ENCODE assay signal across 26 mouse cellular contexts in genomic region chr1:132141753-132142152, GRCm38 (mm10). TPM values are rescaled to one million over a fixed set of nuclear protein-coding genes. Genes with fewer than 3 reads are reported as not detected.
DNase-seq lines count a peak whose midpoint lies in the region; ATAC-seq and TF ChIP-seq lines count a peak whose summit lies in the region.
"Had no signal": no experiment of that assay in that cellular context is flagged by ENCODE, and none has a peak within 500 bp of the region (broad histone marks: within the 10 kb centered on the region; RNA-seq: fewer than 3 reads in every experiment).

No protein-coding gene starts in this region.

- H3K9ac ChIP-seq in liver, adult 2 months (ENCODE audit: low read depth, low read length): no peak overlapping the region
- no peak overlapping the region for H3K9ac ChIP-seq in liver, embryonic 13.5 days
- H3K9ac ChIP-seq in liver, embryonic 16.5 days (ENCODE audit: low read depth, low read length): no peak overlapping the region
- H3K9ac ChIP-seq: embryonic facial prominence, embryonic 12.5 days; embryonic facial prominence, embryonic 15.5 days; forebrain, postnatal 0 days; heart, embryonic 12.5 days; heart, embryonic 15.5 days; hindbrain, embryonic 14.5 days had no signal

- peak; percentile 48 for ATAC-seq in liver, embryonic 13.5 days (ENCODE audit: low read depth)
- ATAC-seq in liver, embryonic 16.5 days (ENCODE audit: low read depth): peak; percentile 78
- ATAC-seq: CD4-positive, CD25-positive, alpha-beta regulatory T cell, adult 4 months; forebrain, embryonic 14.5 days; forebrain, postnatal 0 days; hindbrain, postnatal 0 days; inflammation-experienced regulatory T-cells, adult 6 months had no signal

- H3K9me3 ChIP-seq in liver, embryonic 13.5 days (replicated peaks): no peaks in the 10 kb centered on the region
- H3K9me3 ChIP-seq in liver, embryonic 16.5 days (replicated peaks; ENCODE audit: control insufficient read depth, low read length): no peaks in the 10 kb centered on the region
- H3K9me3 ChIP-seq in embryonic facial prominence, embryonic 10.5 days: no peaks in the 10 kb centered on the region
- H3K9me3 ChIP-seq: embryonic facial prominence, embryonic 12.5 days; embryonic facial prominence, embryonic 15.5 days; heart, embryonic 12.5 days; heart, embryonic 15.5 days had no signal

- no peaks in the 10 kb centered on the region for H3K36me3 ChIP-seq in liver, adult 2 months (ENCODE audit: control insufficient read depth, insufficient read depth, low read length)
- H3K36me3 ChIP-seq in liver, embryonic 13.5 days: no peaks in the 10 kb centered on the region
- H3K36me3 ChIP-seq in liver, embryonic 16.5 days (ENCODE audit: control insufficient read depth, insufficient read depth): no peaks in the 10 kb centered on the region
- H3K36me3 ChIP-seq in embryonic facial prominence, embryonic 10.5 days (replicated peaks): no peaks in the 10 kb centered on the region
- H3K36me3 ChIP-seq: embryonic facial prominence, embryonic 12.5 days; embryonic facial prominence, embryonic 15.5 days; heart, embryonic 12.5 days; heart, embryonic 15.5 days had no signal

- H3K4me3 ChIP-seq in liver, adult 2 months (ENCODE audit: insufficient read depth, low read depth, low read length): no peak overlapping the region
- no peak overlapping the region for H3K4me3 ChIP-seq in liver, embryonic 13.5 days (replicated peaks)
- no peak overlapping the region for H3K4me3 ChIP-seq in liver, embryonic 16.5 days (ENCODE audit: low read depth, low read length)
- no peak overlapping the region for H3K4me3 ChIP-seq in embryonic facial prominence, embryonic 10.5 days
- H3K4me3 ChIP-seq: embryonic facial prominence, embryonic 12.5 days; embryonic facial prominence, embryonic 15.5 days; heart, embryonic 12.5 days; heart, embryonic 15.5 days had no signal

- no peaks in the 10 kb centered on the region for H3K27me3 ChIP-seq in liver, adult 2 months (ENCODE audit: control insufficient read depth, insufficient read depth, low read length)
- H3K27me3 ChIP-seq in liver, embryonic 13.5 days: peaks cover 33% of the 10 kb centered on the region
- H3K27me3 ChIP-seq in liver, embryonic 16.5 days (ENCODE audit: control insufficient read depth, insufficient read depth, low read depth, low read length): peaks cover 21% of the 10 kb centered on the region
- peaks cover 57% of the 10 kb centered on the region for H3K27me3 ChIP-seq in embryonic facial prominence, embryonic 10.5 days (replicated peaks; ENCODE audit: low read depth, poor library complexity, severe bottlenecking)
- H3K27me3 ChIP-seq: heart, embryonic 12.5 days had no signal

- TF ChIP-seq POLR2A in liver, adult 2 months (IDR thresholded peaks at IDR 0.05; ENCODE audit: extremely low read depth, insufficient read depth, low read length): no peak

- no peak overlapping the region for H3K4me2 ChIP-seq in liver, embryonic 13.5 days
- no peak overlapping the region for H3K4me2 ChIP-seq in liver, embryonic 16.5 days (ENCODE audit: low read depth, low read length)
- H3K4me2 ChIP-seq: embryonic facial prominence, embryonic 12.5 days; embryonic facial prominence, embryonic 15.5 days; heart, embryonic 12.5 days; heart, embryonic 15.5 days; hindbrain, embryonic 14.5 days had no signal

- peaks cover 25% of the 10 kb centered on the region for H3K4me1 ChIP-seq in liver, adult 2 months (ENCODE audit: control insufficient read depth, insufficient read depth, low read length)
- peaks cover 38% of the 10 kb centered on the region for H3K4me1 ChIP-seq in liver, embryonic 13.5 days (replicated peaks)
- H3K4me1 ChIP-seq in liver, embryonic 16.5 days (ENCODE audit: control insufficient read depth, low read depth, low read length): peaks cover 4% of the 10 kb centered on the region; the same call in 1 of the 2 replicates
- H3K4me1 ChIP-seq in embryonic facial prominence, embryonic 10.5 days: peaks cover 69% of the 10 kb centered on the region

- H3K27ac ChIP-seq in liver, adult 2 months (replicated peaks; ENCODE audit: insufficient read depth, low read depth, low read length): no peak overlapping the region
- no peak overlapping the region for H3K27ac ChIP-seq in liver, embryonic 13.5 days
- H3K27ac ChIP-seq in liver, embryonic 16.5 days (ENCODE audit: low read length): no peak overlapping the region
- no peak overlapping the region for H3K27ac ChIP-seq in embryonic facial prominence, embryonic 10.5 days (replicated peaks)
- H3K27ac ChIP-seq: embryonic facial prominence, embryonic 12.5 days; embryonic facial prominence, embryonic 15.5 days; heart, embryonic 15.5 days; hindbrain, embryonic 14.5 days; hindbrain, postnatal 0 days had no signal

- TF ChIP-seq CTCF in liver, adult 2 months (IDR thresholded peaks at IDR 0.05; ENCODE audit: low read depth, low read length): no peak

- H3K79me2 ChIP-seq in liver, adult 2 months (ENCODE audit: control insufficient read depth, insufficient read depth, low read length): peaks cover 18% of the 10 kb centered on the region; the same call in 1 of the 2 replicates

- DNase-seq in liver, adult 2 months (ENCODE audit: extremely low read depth, low read depth, low spot score): peak; percentile 62
- no peak for DNase-seq in liver
- DNase-seq in liver, embryonic 13.5 days: no peak
- no peak for DNase-seq in gastrocnemius, adult 18-20 months (ENCODE audit: low spot score)
- DNase-seq in embryonic facial prominence, embryonic 10.5 days (ENCODE audit: low spot score): no peak
- DNase-seq: adrenal gland, adult 2 months; cerebellum, adult 18-20 months; cerebellum, adult 9-10 months; cerebellum, postnatal 14 days; forebrain, postnatal 0 days; gastrocnemius, postnatal 10 days; heart, adult 11 months; heart, postnatal 10 days; heart, postnatal 4 days had no signal

- 24% methylated on average over 13 of the region's 13 CpGs for WGBS in liver, adult 2 months
- WGBS in liver, embryonic 13.5 days (ENCODE audit: insufficient replicate concordance): 50% methylated on average over 13 of the region's 13 CpGs
- 58% methylated on average over 13 of the region's 13 CpGs for WGBS in liver, embryonic 16.5 days (ENCODE audit: insufficient replicate concordance)
- 32% methylated on average over 13 of the region's 13 CpGs for WGBS in embryonic facial prominence, embryonic 10.5 days

RNA-seq across cellular contexts. Expression of gene Cdk18, which starts 2.3 kb away (rescaled TPM):
- 4.7 and 5.3 TPM in 2 replicates for total RNA-seq in liver, adult 2 months (2014; rRNA removed)
- polyA plus RNA-seq in liver, adult 2 months (2012; rRNA removed): 29.2 and 33.2 TPM in 2 replicates
- 1.1 and 1.4 TPM in 2 replicates for polyA plus RNA-seq in liver, embryonic 13.5 days (2015; fragmentation: Nextera tagmentation; extraction: Ambion mirVana)
- polyA plus RNA-seq in liver, embryonic 16.5 days (2015; fragmentation: Nextera tagmentation; extraction: Ambion mirVana): 1.3 and 1.4 TPM in 2 replicates
- total RNA-seq in gastrocnemius, adult 18-20 months (2021): 1 to 10 TPM; 5.0 to 6.1 TPM
- polyA plus RNA-seq in embryonic facial prominence, embryonic 10.5 days (2016; fragmentation: Nextera tagmentation; extraction: Ambion mirVana): 2.3 and 3.2 TPM in 2 replicates
- polyA plus RNA-seq: CD4-positive, CD25-positive, alpha-beta regulatory T cell, adult 4 months; inflammation-experienced regulatory T-cells, adult 6 months had no signal

RNA-seq across cellular contexts. Expression of gene Lemd1, which starts 49.5 kb away (rescaled TPM):
- total RNA-seq in liver, adult 2 months (2014; rRNA removed): not detected in 2 replicates
- polyA plus RNA-seq in liver, adult 2 months (2012; rRNA removed): not detected in 2 replicates
- polyA plus RNA-seq in liver, embryonic 13.5 days (2015; fragmentation: Nextera tagmentation; extraction: Ambion mirVana): not detected in 2 replicates
- not detected in 2 replicates for polyA plus RNA-seq in liver, embryonic 16.5 days (2015; fragmentation: Nextera tagmentation; extraction: Ambion mirVana)
- total RNA-seq in gastrocnemius, adult 18-20 months (2021): not detected
- 1.9 and 2.0 TPM in 2 replicates for polyA plus RNA-seq in embryonic facial prominence, embryonic 10.5 days (2016; fragmentation: Nextera tagmentation; extraction: Ambion mirVana)
- total RNA-seq: gastrocnemius, postnatal 10 days; heart, adult 8-10 months; heart, postnatal 10 days; heart, postnatal 4 days; MEL had no signal
- polyA plus RNA-seq: CD4-positive, CD25-positive, alpha-beta regulatory T cell, adult 4 months; heart, embryonic 12.5 days; heart, embryonic 15.5 days; inflammation-experienced regulatory T-cells, adult 6 months had no signal

RNA-seq across cellular contexts. Expression of gene AC124108.1, which starts 49.5 kb away (rescaled TPM):
- total RNA-seq in liver, adult 2 months (2014; rRNA removed): not detected in 2 replicates
- not detected in 2 replicates for polyA plus RNA-seq in liver, adult 2 months (2012; rRNA removed)
- not detected in 2 replicates for polyA plus RNA-seq in liver, embryonic 13.5 days (2015; fragmentation: Nextera tagmentation; extraction: Ambion mirVana)
- not detected in 2 replicates for polyA plus RNA-seq in liver, embryonic 16.5 days (2015; fragmentation: Nextera tagmentation; extraction: Ambion mirVana)
- not detected for total RNA-seq in gastrocnemius, adult 18-20 months (2021)
- polyA plus RNA-seq in embryonic facial prominence, embryonic 10.5 days (2016; fragmentation: Nextera tagmentation; extraction: Ambion mirVana): 1.00 and 1.4 TPM in 2 replicates
- total RNA-seq: heart, postnatal 10 days; heart, postnatal 4 days; MEL had no signal
- polyA plus RNA-seq: CD4-positive, CD25-positive, alpha-beta regulatory T cell, adult 4 months; heart, embryonic 12.5 days; heart, embryonic 15.5 days; inflammation-experienced regulatory T-cells, adult 6 months had no signal
